Mouse (Mus musculus): ENCODE data around the gene Lgr4. TPM values are rescaled to one million over a fixed set of nuclear protein-coding genes. Genes with fewer than 3 reads are reported as not detected.

The Lgr4 gene
- total RNA-seq, 4 experiments from 2014 or later = 21.8 to 23.5 (median 22.8) TPM

- DNase-seq (ENCODE audit: low spot score) = no peak
Measured at GRCm38 (mm10) chr2:109921298-109922035, 4.0 kb downstream of the Lgr4 start.

DNA sequence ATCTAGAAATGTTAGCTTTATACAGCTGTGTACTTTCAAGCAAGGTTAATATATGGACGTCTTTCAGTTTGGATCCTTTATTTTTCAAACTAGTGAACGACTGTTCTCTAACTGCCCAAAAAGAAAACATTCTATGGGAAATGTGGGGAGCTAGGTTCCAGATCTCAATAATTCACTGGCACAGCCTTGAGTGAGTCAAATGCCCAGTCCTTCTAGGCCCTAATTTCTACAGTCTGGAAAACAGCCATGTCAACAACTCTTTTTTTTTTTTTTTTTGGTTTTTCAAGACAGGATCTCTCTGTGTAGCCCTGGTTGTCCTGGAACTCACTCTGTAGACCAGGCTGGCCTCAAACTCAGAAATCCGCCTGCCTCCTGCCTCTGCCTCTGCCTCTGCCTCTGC, 4.9 kb downstream of the Lgr4 start:
- no peak for DNase-seq (ENCODE audit: low spot score)

DNA sequence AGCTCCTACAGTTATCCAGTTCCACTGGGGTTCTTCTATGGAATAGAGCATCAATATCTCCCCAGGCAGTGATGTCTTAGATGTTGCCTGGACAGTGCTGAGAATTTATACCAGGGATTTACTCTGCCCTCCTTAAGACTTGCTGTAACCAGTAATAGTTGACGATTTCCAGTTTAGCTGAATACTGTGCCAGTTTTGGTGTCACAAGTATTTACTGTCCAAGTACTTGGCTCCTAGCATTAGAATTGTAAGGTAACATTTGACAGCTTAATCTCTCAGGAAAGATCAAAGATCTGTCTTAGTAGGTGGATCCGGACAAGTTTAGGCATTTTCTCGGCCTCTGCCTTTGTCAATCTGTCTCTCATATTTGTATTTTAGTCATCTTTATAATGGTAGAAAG, 5.6 kb downstream of the Lgr4 start:
- DNase-seq (ENCODE audit: low spot score) = no peak

- DNase-seq (ENCODE audit: low spot score) = no peak
Measured at GRCm38 (mm10) chr2:109923945-109924344, 6.5 kb downstream of the Lgr4 start.

DNA sequence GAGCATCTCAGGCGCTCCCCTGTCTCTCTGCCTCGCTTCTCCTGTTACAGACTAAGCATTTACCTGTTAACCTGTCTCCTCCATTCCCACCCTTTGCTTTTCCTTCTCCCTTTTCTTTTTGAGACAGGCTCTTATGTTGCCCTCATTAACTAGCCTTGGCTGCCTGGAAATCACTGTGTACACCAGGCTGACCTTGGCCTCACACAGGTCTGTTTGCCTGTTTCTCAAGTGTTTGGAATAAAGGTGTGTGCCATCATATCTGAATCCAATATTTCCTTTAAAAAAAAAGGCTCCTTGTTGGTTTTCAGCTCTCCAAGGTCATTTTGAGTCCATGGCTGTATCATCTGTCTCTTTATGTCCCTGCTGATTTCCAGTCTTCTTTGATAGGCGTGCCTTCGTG, 9.5 kb downstream of the Lgr4 start:
- DNase-seq (ENCODE audit: low spot score) = no peak

- no peak for DNase-seq (ENCODE audit: low spot score)
Measured at GRCm38 (mm10) chr2:109927446-109927845, 10.0 kb downstream of the Lgr4 start.

GRCm38 (mm10) chr2:109927876-109928275, 10.4 kb downstream of the Lgr4 start:
- no peak for DNase-seq (ENCODE audit: low spot score)

DNA sequence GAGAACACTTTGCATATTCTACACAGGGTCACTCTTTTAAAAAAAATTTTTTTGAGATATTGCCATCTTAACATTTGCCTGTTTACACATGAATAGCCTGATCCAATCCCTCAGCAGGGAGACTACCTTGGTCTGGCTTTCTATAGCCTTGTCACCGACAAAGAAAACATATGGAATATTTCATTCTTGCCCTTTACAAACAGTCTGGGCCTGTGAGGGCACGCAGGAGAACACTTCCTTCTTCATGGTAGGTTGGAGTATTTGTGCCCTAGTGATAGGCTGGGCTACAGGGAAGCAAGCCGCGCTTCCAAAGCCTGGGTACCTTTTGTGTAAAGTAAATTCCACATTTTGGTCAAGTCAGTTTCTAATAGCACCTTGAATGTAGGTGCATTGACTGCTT, 11.3 kb downstream of the Lgr4 start:
- no peak for DNase-seq (ENCODE audit: low spot score)

DNA sequence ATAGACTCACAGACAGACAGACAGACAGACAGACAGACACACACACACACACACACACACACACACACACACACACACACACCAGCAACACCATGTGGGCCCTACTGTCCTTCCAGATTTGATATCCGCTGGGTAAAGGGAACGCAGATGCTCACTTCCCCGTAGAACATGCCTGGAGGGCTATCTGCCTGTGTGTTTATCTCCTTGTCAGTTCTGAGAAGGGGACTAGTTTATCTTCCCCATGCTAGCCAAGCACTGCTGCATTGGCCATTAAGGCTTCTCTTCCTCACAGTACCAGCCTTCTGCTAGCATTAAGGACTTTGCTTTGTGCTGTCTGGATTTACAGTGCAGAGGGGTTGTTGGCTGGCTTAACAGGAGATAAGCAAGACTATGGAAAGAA, 11.8 kb downstream of the Lgr4 start:
- DNase-seq (ENCODE audit: low spot score) = no peak

- DNase-seq (ENCODE audit: low spot score) = no peak
Measured at GRCm38 (mm10) chr2:109930366-109930765, 12.9 kb downstream of the Lgr4 start.

GRCm38 (mm10) chr2:109930771-109931170, 13.3 kb downstream of the Lgr4 start:
- no peak for DNase-seq (ENCODE audit: low spot score)

DNA sequence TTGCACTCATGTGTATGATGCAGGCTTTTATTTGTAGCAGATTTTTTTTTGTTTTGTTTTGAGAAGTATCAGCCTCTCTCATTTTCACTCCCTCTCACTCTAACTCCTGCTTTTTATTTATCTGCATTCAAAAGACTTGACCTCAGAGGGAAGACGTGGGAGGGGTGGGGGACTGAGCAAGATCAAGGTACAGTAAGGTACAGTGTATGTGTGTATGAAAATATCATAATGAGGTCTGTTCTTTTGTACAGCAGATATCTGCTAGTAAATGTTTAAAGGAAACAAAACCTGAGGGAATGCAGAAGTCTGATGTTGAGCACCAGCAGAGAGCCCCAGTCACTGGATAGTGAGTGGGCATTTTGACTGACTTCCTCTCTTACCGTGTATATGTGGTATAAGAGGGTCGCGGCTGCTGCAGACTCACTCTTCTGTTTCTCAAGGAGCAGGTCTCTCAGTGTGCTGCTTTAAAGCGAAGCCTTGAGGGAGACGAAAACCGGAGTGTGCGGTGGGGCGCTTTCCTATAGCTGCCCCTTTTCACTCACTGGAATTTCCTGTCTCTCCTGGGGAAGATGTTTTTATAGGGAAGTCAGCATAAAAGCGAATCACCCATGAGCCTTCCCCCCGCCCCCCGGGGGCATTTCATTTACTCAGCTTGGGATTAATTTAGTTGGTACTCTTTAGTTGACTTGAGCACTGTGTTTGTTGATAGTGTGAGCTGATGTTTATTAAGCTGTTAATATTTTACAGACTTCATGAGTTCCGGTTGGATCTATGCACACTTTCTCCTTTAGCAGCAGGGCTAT, 14.7 kb downstream of the Lgr4 start:
- DNase-seq (ENCODE audit: low spot score) = no peak

- DNase-seq (ENCODE audit: low spot score) = no peak
Measured at GRCm38 (mm10) chr2:109933151-109933550, 15.7 kb downstream of the Lgr4 start.

- DNase-seq (ENCODE audit: low spot score) = no peak
Measured at GRCm38 (mm10) chr2:109934086-109934485, 16.6 kb downstream of the Lgr4 start.

DNA sequence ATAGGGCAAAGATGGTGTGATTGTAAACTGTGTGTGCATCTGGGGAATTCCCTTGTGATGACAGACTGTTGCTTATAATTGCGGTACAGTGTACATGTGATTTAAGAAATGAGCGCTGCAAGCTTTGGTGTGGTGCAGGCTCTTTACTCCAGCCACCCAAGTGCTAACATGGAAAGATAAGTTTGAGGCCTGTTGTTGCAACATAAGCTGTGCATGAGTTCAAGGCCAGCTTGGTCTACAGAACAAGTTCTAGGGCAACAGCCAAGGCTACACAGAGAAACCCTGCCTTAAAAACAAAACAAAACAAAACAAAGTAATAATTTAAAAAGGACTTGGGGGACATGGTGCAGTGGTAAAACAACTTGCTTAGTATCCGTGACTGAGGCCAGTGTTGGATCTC, 17.7 kb downstream of the Lgr4 start:
- no peak for DNase-seq (ENCODE audit: low spot score)

DNA sequence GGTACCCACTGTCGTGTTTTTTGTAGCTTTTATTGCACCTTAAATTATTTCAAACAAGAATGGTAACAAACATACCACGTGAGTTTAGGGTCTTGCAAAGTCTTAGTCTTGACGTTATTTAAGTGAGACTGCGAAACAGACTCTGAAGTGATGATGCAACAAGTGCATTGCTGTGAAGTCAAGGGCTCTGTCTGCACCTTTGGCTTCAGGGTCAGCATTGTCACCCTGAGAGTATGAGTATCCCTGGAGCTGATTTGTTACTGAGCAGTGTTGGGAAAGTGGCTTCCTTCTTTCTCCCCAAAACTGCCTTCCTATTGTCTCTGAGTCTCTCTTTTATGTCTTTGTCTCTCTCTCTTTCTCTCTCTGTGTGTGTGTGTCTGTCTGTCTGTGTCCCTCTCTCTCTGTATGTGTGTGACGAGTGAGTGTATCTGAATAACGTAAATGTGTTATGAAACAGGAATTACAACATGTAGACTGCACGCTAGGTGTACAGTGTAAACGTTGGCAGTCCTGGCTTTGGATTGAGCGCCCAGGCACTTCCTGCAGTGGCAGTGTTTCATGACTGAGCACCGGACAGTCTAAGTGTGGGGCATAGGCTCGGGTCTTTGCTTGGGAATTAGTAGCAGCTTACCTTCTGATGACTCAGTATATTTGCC, 18.4 kb downstream of the Lgr4 start:
- DNase-seq (ENCODE audit: low spot score) = no peak

GRCm38 (mm10) chr2:109936410-109936755, 18.9 kb downstream of the Lgr4 start:
- no peak for DNase-seq (ENCODE audit: low spot score)

DNA sequence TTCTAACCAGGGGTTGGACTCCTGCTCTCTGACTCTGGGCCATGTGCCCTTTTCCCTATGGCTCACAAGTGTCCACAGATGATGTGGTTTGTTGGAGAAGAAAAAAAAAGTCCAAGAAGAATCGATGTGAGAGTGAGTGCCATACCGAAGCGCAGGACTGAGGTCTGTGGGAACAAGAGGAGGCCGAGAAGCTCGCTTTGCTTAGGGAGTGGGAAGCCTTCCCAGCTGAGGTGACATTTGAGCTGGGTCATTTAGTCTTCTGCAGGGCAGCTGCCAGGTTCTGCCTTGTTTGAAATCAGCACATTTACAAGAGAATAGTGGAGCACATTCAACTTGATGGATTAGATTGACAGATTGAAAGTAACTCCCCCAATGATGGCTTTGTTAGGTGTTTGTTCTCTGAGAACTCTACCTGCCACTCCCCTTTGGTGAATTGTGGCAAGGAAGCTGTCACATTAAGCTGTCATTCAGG, 24.6 kb downstream of the Lgr4 start:
- DNase-seq (ENCODE audit: low spot score) = no peak

DNA sequence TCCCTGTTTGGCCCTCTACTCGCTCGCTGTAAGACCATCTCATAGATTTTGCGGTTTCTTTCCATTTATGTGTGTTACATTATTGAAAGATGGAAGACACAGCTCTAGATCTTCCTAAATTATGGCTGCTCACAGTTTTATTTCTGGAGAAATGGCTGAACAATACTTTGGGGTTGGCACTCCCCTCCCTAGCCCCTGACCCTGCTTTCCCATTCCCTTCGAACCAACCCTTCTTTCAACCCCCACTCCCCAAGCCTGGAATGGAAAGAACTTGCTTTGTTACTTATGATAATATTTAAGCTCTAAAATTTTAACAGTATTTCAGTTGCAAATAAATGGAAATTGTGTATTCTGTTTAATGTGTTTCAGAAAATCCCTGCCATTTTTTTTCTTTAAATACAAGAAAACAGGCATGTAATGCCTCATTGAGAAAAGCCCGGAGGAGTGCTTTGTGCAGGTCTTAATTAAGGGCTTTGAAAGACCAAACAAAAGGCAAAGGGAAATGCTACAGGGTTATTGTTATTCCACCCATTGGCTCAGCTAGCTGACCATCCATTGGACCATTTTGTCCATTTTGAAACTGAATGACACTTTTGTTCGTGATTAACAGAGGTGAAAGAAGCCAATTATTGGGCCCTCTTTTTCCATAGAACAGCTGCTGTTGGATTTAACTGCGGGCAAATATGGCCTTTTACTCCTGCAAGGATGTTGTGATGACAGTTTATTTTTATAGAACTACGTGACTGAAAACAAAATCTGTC, 25.5 kb downstream of the Lgr4 start:
- no peak for DNase-seq (ENCODE audit: low spot score)

GRCm38 (mm10) chr2:109944995-109945394, 27.5 kb downstream of the Lgr4 start:
- peak; percentile 20 for DNase-seq (ENCODE audit: low spot score)

DNA sequence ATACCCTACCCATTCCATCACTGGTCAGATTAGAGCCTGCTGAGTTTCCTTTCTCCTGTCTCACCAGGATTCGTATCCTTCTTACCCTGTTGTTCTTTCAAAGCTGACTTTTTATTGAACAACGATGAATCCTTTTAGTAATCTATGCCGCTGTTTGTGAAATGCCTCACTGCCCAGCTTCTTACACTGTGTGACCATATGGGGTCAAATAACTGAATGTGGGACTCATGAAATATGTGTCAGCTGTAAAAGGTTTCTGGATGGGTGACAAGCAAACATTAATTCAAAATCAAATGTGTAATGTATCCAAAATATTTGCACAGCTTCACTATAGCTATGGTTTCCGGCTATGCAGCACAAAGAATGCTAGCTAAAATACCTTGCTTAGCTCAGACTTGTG, 28.1 kb downstream of the Lgr4 start:
- DNase-seq (ENCODE audit: low spot score) = no peak

DNA sequence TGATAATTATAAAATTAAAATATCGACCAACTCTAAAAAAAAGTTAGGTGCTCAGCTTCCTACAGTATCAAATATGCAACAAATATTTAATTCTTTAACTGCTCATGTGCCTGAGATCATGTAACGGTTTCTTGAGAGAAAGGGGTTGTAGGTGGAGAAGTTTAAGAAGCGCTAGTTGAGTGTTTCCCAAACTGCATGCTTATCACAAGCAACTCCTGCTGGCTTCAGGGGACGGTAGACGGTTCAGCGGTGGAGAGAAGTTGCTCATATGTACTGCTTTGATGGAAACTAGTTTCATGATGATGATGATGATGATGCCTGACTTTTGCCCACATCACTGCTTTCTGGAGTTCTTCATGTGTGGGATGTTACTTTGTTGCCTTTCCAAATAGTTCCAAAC, 29.0 kb downstream of the Lgr4 start:
- no peak for DNase-seq (ENCODE audit: low spot score)

Measured in heart, adult 8-10 months (tissue).